Mouse (Mus musculus): ENCODE results near the gene Bpifc.

Gene Bpifc

DNA sequence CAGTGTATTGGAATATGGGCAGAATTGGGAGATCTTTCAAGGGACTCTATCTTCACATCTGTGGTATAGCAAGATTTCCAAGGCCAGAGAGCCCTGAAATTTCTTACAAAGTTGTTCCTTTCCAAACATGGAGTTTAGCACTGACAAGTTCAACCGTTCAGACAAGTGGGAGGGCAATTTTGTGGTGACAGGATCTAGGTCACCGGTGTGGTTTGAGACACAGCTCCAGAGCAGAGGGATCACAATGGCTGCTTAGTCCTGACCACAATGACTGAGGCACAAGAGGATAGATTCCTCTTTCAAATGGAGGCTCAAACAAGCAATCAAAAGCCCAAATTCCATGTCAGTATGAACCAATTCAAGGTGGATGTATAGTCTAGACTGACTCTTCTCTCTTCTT lies 523 bp downstream of the Bpifc start:
- DNase-seq (ENCODE audit: low read depth): no peak

DNA sequence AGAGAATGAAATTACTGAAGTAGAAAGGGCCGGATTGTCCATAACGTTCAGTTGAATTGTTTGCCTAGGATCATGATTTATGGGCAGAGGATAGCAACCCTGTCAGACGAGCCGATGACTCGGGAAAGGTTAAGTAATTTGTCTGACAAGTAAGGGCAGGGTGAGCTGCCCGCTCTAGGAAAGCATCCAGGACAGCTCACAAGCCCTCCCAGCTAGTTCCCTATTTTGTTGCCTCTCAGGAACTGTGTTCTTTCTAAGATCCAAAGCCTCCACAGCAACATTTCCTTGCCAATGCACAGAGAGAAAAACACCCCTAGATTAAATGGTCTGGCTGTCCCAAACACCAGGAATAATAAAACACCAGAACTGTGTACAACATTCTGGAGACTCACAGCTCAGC lies 1.1 kb downstream of the Bpifc start:
- DNase-seq (ENCODE audit: low read depth): no peak

GRCm38 (mm10) chr10:86009688-86010087 lies 2.0 kb downstream of the Bpifc start:
- no peak for DNase-seq (ENCODE audit: low read depth)

DNA sequence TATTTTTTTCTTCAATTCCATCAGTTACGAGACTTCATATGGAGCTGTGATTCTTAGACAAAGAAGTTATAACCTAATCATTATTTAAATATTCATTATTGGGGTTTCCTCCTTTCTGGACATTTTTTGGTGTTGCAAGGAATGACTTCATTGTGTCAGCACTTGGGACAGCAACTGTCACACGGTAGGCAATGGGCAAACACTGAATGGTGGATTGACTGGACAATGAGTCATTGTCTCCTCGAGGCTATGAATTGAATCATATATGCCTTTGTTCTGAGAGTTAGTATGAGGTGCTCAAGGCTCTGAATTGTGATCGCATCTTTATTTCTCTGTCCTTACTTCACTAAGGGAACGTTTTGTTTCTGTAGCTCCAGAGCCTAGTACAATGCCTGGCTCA lies 5.2 kb downstream of the Bpifc start:
- no peak for DNase-seq (ENCODE audit: low read depth)

- no peak for DNase-seq (ENCODE audit: low read depth)
These were observed 11.2 kb downstream of the Bpifc start for GRCm38 (mm10) chr10:86000447-86000846.

DNA sequence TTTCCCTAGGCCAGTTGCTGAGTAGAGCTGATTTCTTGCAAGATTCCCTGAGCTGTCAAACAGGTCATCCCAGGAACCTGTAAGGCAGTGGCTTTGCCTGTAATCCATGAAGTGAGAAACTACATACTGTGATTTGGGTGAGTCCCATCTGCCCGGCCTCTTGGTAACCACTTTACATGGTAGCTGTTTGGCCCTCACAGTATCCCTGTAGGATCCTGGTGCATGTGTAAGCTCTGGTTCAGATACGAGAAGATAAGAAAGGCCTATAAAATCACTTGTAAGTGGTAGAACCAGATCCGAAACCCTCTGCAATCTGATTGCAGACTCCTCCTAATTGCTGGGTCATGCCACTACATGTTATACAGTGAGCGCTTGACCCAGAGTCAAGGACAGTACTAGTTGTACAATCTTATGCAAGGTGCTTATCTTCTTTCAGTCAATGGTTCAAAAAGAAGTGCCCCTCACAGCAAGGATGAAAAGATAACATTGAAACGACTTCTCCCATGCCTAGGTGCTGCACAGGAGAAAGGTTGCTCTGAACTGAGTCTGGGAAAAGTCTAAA lies 17.1 kb downstream of the Bpifc start:
- DNase-seq (ENCODE audit: low read depth): no peak

DNA sequence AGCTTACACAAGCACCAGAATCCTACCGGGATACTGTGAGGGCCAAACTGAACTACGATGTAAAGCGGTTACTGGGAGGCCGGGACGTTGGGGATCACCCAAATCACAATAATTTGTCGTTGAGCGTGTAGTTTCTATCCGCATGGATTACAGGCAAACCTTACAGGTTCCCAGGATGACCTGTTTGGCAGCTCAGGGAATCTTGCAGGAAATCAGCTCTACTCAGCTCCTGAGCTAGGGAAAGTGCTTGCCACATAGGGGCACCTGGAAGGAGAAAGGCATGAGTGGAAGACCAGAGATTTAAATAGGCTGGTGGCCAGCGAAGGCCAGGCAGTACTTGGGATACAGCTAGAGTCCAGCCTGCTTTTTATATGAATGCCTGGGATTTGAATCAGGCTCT lies 17.9 kb downstream of the Bpifc start:
- no peak for DNase-seq (ENCODE audit: low read depth)

- DNase-seq (ENCODE audit: low read depth): no peak
These were observed 19.3 kb downstream of the Bpifc start for GRCm38 (mm10) chr10:85992412-85992811.

- no peak for DNase-seq (ENCODE audit: low read depth)
These were observed 22.1 kb downstream of the Bpifc start for GRCm38 (mm10) chr10:85989412-85990115.

DNA sequence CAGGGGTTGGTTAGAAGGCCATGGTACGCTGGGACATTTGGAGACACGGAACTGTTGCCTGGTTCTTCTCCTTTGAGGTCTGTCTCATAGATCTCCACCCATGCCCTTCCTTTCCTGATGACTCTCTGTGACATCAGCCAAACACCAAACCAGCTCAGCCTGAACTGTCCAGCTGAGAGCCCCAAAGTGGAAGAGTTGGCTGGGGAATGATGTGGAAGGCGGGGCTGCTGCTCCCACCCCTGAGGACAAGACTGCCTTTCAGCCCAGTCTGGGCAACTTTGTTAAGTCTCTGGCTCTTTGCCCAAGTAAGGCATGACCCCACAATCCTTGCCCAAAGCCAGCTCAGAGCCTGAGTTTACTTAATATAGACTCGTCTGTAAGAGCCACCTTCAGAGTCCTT lies 38.8 kb downstream of the Bpifc start:
- DNase-seq (ENCODE audit: low read depth): no peak

DNA sequence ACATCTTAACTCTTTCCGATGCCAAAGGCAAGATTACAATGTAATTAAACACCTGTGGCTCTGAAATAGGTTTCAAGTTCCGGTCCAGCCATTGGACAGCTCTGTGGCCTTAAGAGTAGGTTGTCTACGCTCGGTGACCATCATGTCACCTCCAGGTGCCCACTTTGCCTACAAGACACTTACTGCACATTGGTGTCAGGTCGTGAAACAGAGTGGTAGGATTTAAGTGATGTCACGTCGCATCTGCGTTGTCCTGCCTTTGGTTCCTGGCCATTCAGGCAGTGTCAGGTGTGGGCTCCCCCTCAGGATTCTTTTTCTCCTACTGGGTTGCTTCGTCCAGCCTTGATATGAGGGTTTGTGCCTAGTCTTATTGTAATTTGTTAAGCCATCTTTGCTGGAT lies 39.9 kb downstream of the Bpifc start:
- DNase-seq (ENCODE audit: low read depth): no peak

DNA sequence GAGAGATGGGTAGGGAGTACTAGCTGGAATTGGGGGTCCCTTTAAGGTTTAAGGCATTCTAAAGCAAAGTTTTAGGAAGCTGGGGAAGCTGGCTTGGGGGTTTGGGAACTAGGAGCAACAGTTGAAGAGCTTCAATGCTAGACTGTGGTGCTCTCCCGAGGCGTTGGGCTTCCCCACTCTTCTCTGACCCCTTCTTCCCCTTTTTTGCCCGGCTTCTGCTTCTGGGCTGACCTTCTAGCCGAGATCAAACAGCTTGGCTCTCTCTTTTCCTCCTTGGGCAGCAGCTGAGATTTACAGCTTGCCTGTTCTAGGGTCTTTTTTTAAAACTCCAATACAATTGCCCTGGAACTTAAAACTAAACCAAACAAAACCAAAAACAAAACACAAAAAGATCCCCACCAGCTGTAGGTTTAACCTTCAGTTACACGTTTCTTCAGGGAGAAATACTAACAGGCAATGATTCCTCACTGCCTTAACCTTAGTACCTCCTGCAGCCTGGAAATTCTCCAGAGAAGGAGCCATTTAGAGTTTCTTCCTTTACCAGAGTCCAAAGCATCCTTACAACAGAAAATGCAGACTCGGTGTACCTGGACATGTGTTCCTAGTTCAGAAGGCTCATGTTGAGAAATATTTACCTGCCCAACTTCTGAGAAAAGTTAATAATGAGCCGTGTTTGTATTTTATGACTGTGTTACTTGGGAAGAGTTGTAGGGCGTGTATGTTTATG lies 41.6 kb downstream of the Bpifc start:
- no peak for DNase-seq (ENCODE audit: low read depth)

- no peak for DNase-seq (ENCODE audit: low read depth)
These were observed 43.0 kb downstream of the Bpifc start for GRCm38 (mm10) chr10:85968731-85969130.

- peak; percentile 41 for DNase-seq (ENCODE audit: low read depth)
These were observed 43.5 kb downstream of the Bpifc start for GRCm38 (mm10) chr10:85968157-85968634.

DNA sequence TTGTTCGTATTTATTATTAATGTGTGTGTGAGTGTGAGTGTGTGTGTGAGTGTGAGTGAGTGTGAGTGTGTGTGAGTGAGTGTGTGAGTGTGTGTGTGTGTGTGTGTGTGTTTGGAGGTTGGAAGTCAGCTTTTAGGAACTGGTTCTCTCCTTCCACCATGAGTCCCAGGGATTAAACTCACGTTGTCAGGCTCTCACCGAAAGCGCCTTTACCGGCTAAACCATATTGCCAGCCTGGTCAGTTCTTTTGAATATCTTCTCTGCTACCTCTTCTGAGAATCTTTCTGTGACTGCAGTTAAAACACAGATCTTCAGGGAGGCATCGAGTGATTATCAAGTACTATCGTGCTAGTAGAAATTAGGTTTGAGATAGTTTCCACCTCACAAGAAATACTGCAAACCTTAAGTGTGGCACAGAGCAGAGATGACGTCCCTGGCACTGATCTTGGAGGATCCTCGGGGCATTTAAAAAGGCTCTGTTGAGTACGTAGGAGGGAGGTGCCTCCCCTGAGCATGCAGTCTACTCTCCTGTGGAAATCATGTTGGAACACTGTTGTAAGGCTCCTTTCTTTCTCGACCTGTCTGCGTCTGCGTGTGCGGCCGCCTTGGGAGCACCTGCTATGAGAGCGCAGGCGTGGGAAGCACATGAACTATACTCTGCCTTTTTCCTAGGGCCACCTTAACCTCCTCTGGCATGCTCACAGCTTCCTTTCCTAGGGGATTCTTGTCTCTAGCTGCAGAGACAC lies 44.1 kb downstream of the Bpifc start:
- no peak for DNase-seq (ENCODE audit: low read depth)

GRCm38 (mm10) chr10:85966476-85966875 lies 45.2 kb downstream of the Bpifc start:
- no peak for DNase-seq (ENCODE audit: low read depth)

GRCm38 (mm10) chr10:85964316-85964715 lies 47.4 kb downstream of the Bpifc start:
- no peak for DNase-seq (ENCODE audit: low read depth)

GRCm38 (mm10) chr10:85962897-85963296 lies 48.8 kb downstream of the Bpifc start:
- no peak for DNase-seq (ENCODE audit: low read depth)

DNA sequence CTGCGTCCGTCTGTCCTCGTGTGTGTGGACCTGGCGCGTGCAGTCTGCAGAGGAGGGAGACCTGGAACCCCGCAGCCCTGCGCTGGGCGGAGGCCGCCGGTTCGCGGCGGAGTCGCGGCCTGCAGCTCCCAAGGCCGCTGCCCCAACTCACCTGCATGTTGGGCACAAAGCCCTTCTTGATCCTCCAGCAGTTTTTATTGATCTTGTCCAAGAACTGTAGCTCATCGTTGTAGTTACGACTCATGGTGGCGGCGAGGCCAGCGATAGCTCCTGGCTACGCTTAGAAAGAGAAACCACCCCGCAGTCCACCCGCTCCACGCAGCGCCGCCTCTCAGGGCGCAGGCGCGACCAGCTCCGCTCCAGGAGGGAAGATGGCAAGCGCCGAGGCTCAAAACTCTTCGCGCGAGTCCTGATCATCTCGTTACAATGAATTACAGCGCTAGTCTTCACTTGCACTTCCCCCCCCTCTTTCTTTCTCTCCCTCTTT lies 54.2 kb downstream of the Bpifc start, which contains the start of gene Rtcb:
Gene Rtcb, minus strand, starts transcription at position 360 of the 487 bp plus-strand sequence.
- peak; percentile 96 for DNase-seq (ENCODE audit: low read depth)

DNA sequence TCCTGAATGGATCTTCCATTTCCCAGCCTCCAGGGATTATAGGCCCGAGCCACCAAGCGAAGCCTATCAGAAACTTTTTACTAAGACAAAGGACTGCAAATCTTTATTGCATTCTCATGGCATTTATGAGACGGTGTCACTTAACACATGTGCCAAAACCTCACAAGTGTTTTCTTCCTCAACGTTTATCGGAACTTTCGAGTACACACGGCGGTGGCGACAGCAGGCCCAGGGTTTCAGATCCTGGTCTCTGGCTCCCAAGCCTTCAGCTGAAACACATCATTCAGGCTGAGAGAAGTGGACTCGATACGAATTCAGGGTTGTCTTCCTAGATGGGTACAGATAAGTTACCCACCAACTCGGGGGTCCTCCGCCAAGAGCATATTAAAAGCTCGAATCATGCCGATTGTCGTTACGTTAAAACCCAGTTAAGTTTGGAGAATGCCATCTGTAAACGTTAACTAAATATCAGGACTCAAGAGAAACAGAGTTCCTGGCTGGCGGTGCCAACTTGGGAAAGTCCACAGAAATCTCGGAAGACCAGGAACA lies 54.8 kb downstream of the Bpifc start:
- peak; percentile 10 for DNase-seq (ENCODE audit: low read depth)

GRCm38 (mm10) chr10:85954429-85954828 lies 57.3 kb downstream of the Bpifc start:
- DNase-seq (ENCODE audit: low read depth): no peak

GRCm38 (mm10) chr10:85953401-85953800 lies 58.3 kb downstream of the Bpifc start:
- no peak for DNase-seq (ENCODE audit: low read depth)

All from c-Kit-positive CD71-positive TER-119-negative erythroid progenitor cells, embryonic 14.5 days (primary cell).